Mouse (Mus musculus) spleen, adult 2 months (tissue): ENCODE measurements around the gene Vars.

Source experiments
- CTCF ChIP-seq: fragments of 200-500 bp; IDR thresholded peaks from 2 replicates; pipeline ENCODE4 v1.5.1; 2011; ENCODE audit warnings: mild to moderate bottlenecking, inconsistent platforms; ENCODE audit not compliant: insufficient read depth, insufficient read length, insufficient replicate concordance; ENCODE audit errors: extremely low read depth
- POLR2A ChIP-seq: fragments of 200-500 bp; IDR thresholded peaks from 2 replicates; pipeline ENCODE4 v1.6.1; 2011; ENCODE audit warnings: low read depth, low read length, inconsistent platforms

DNA sequence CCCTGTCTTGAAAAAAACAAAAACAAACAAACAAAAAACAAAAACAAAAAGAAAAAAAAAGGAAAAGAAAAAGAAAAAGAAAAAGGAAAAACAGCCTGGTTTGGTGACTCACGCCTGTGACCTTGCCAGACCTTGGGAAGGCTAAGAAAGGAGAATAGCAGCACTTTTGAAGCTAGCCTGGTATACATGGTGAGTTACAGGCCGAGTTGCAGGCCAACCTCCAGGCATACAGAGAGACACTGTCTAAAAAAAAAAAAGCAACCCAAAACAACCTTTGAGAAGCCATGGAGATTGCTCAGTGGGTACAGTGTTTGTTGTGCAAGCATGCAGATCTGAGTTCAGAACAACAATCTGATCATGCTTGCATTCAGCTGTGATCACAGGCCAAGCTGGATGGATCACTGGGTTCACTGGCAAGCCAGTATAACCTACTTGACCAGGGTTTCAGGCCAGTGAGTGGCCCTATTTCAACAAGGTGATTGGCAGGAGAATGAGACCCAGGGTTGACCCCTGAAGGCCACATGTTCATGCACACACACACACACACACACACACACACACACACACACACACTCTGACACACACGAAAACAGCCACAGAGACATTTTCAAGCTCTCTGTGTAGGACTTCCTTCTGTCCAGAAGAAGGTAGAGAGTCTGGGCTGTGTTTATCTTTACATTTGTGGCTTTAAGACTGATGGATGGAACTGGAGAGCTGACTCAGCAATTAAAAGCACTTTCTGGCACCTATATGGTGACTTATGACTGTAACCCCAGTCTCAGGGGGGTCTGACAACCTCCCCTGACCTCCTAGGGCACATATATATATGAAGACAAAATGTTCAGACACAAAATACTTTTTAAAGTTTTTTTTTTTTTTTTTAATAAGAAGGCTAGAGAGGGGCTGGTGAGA is 24.9 kb upstream of the Vars start:
- TF ChIP-seq CTCF (no peak), POLR2A (no peak)
